Mouse (Mus musculus): ENCODE results near the gene Cbx5. TPM values are rescaled to one million over a fixed set of nuclear protein-coding genes. Genes with fewer than 3 reads are reported as not detected.

The Cbx5 gene
- total RNA-seq, 1 experiment: 226 TPM

- H3K9me3 ChIP-seq (ENCODE audit: control insufficient read depth, insufficient read depth, low read depth, low read length): no peaks in the 10 kb centered on the region
- peak overlapping the region; percentile 32 to 63; a peak in 3 of 4 replicates for H3K4me3 ChIP-seq (ENCODE audit: insufficient read depth in 1 of 2, low read depth in 1 of 2, low read length in 2 of 2, poor library complexity in 1 of 2, severe bottlenecking in 1 of 2)
- in situ Hi-C loops (cut with MboI; ENCODE audit: low sequenced_read_pairs in 2 of 2, unreplicated experiment in 2 of 2): loop anchor here (5.0 to 10.0 kb wide), 3 partner anchors 155 to 185 kb away; partner anchors contain the start of gene Hoxc4 (in 1 of the 2)
- no peak overlapping the region for H3K9ac ChIP-seq (ENCODE audit: insufficient read depth, low read depth, low read length, poor library complexity, severe bottlenecking)
- H3K4me1 ChIP-seq (ENCODE audit: control insufficient read depth in 2 of 2, insufficient read depth in 2 of 2, low read length in 2 of 2, poor library complexity in 1 of 2): peaks cover 3 to 27% of the 10 kb centered on the region in 2 experiments; a peak in 3 of 4 replicates
- DNase-seq (ENCODE audit: low read depth, low spot score): no peak
- no peak overlapping the region for H3K27ac ChIP-seq (ENCODE audit: insufficient read depth, low read depth, low read length, poor library complexity, severe bottlenecking)
- H3K36me3 ChIP-seq (ENCODE audit: control insufficient read depth, insufficient read depth, low read length, poor library complexity, severe bottlenecking): no peaks in the 10 kb centered on the region
- TF ChIP-seq HCFC1 (IDR thresholded peaks at IDR 0.05; ENCODE audit: borderline replicate concordance, insufficient read depth, low read length) (no peak), ZC3H11A (IDR thresholded peaks at IDR 0.05; ENCODE audit: borderline replicate concordance, low read depth, low read length) (no peak), CHD2 (IDR thresholded peaks at IDR 0.05; ENCODE audit: low read depth, low read length) (no peak), MAFK (IDR thresholded peaks at IDR 0.05; ENCODE audit: insufficient read depth, low read depth, low read length) (no peak), ZNF384 (IDR thresholded peaks at IDR 0.05; ENCODE audit: low read depth, low read length) (no peak)
Observed at GRCm38 (mm10) chr15:103170316-103170679, 69.3 kb downstream of the Cbx5 start.

GRCm38 (mm10) chr15:103169612-103170315 lies 69.9 kb downstream of the Cbx5 start:
- Histone ChIP-seq H3K9ac (ENCODE audit: insufficient read depth, low read depth, low read length, poor library complexity, severe bottlenecking) (0 out of 2 replicates have a peak overlapping the region, but pooled peaks have one; percentile 6), H3K4me3 (ENCODE audit: insufficient read depth in 1 of 2, low read depth in 1 of 2, low read length in 2 of 2, poor library complexity in 1 of 2, severe bottlenecking in 1 of 2) (peak overlapping the region; percentile 32 to 63; a peak in 3 of 4 replicates), H3K36me3 (ENCODE audit: control insufficient read depth, insufficient read depth, low read length, poor library complexity, severe bottlenecking) (no peaks in the 10 kb centered on the region), H3K4me1 (ENCODE audit: control insufficient read depth in 2 of 2, insufficient read depth in 2 of 2, low read length in 2 of 2, poor library complexity in 1 of 2) (peaks cover 3 to 27% of the 10 kb centered on the region in 2 experiments; a peak in 3 of 4 replicates), H3K27ac (ENCODE audit: insufficient read depth, low read depth, low read length, poor library complexity, severe bottlenecking) (no peak overlapping the region), H3K9me3 (ENCODE audit: control insufficient read depth, insufficient read depth, low read depth, low read length) (no peaks in the 10 kb centered on the region)
- TF ChIP-seq HCFC1 (IDR thresholded peaks at IDR 0.05; ENCODE audit: borderline replicate concordance, insufficient read depth, low read length): no peak
- no peak for TF ChIP-seq MAFK (IDR thresholded peaks at IDR 0.05; ENCODE audit: insufficient read depth, low read depth, low read length)
- TF ChIP-seq ZC3H11A (IDR thresholded peaks at IDR 0.05; ENCODE audit: borderline replicate concordance, low read depth, low read length): no peak
- TF ChIP-seq ZNF384 (IDR thresholded peaks at IDR 0.05; ENCODE audit: low read depth, low read length): no peak
- no peak for TF ChIP-seq CHD2 (IDR thresholded peaks at IDR 0.05; ENCODE audit: low read depth, low read length)
- no peak for DNase-seq (ENCODE audit: low read depth, low spot score)
- in situ Hi-C loops (cut with MboI; ENCODE audit: low sequenced_read_pairs in 2 of 2, unreplicated experiment in 2 of 2): loop anchor here (5.0 to 10.0 kb wide), 3 partner anchors 155 to 185 kb away; partner anchors contain the start of gene Hoxc4 (in 1 of the 2)

GRCm38 (mm10) chr15:103168801-103169611 lies 70.6 kb downstream of the Cbx5 start:
- Histone ChIP-seq H3K4me3 (ENCODE audit: insufficient read depth in 1 of 2, low read depth in 1 of 2, low read length in 2 of 2, poor library complexity in 1 of 2, severe bottlenecking in 1 of 2) (peak overlapping the region; percentile 1 to 63), H3K4me1 (ENCODE audit: control insufficient read depth in 2 of 2, insufficient read depth in 2 of 2, low read length in 2 of 2, poor library complexity in 1 of 2) (peaks cover 3 to 27% of the 10 kb centered on the region in 2 experiments; a peak in 3 of 4 replicates), H3K9ac (ENCODE audit: insufficient read depth, low read depth, low read length, poor library complexity, severe bottlenecking) (0 out of 2 replicates have a peak overlapping the region, but pooled peaks have one; percentile 6), H3K27ac (ENCODE audit: insufficient read depth, low read depth, low read length, poor library complexity, severe bottlenecking) (no peak overlapping the region), H3K36me3 (ENCODE audit: control insufficient read depth, insufficient read depth, low read length, poor library complexity, severe bottlenecking) (no peaks in the 10 kb centered on the region), H3K9me3 (ENCODE audit: control insufficient read depth, insufficient read depth, low read depth, low read length) (no peaks in the 10 kb centered on the region)
- in situ Hi-C loops (cut with MboI; ENCODE audit: low sequenced_read_pairs in 2 of 2, unreplicated experiment in 2 of 2): no loop called here
- DNase-seq (ENCODE audit: low read depth, low spot score): no peak
- TF ChIP-seq HCFC1 (IDR thresholded peaks at IDR 0.05; ENCODE audit: borderline replicate concordance, insufficient read depth, low read length) (no peak), ZNF384 (IDR thresholded peaks at IDR 0.05; ENCODE audit: low read depth, low read length) (no peak), MAFK (IDR thresholded peaks at IDR 0.05; ENCODE audit: insufficient read depth, low read depth, low read length) (no peak)

- in situ Hi-C loops (cut with MboI; ENCODE audit: low sequenced_read_pairs in 2 of 2, unreplicated experiment in 2 of 2): no loop called here
- Histone ChIP-seq H3K4me1 (ENCODE audit: control insufficient read depth in 2 of 2, insufficient read depth in 2 of 2, low read length in 2 of 2, poor library complexity in 1 of 2) (peaks cover 3 to 30% of the 10 kb centered on the region in 2 experiments; a peak in 3 of 4 replicates), H3K36me3 (ENCODE audit: control insufficient read depth, insufficient read depth, low read length, poor library complexity, severe bottlenecking) (no peaks in the 10 kb centered on the region), H3K4me3 (ENCODE audit: insufficient read depth in 1 of 2, low read depth in 1 of 2, low read length in 2 of 2, poor library complexity in 1 of 2, severe bottlenecking in 1 of 2) (no peak overlapping the region), H3K27ac (ENCODE audit: insufficient read depth, low read depth, low read length, poor library complexity, severe bottlenecking) (no peak overlapping the region), H3K9me3 (ENCODE audit: control insufficient read depth, insufficient read depth, low read depth, low read length) (no peaks in the 10 kb centered on the region), H3K9ac (ENCODE audit: insufficient read depth, low read depth, low read length, poor library complexity, severe bottlenecking) (no peak overlapping the region)
- TF ChIP-seq ZNF384 (IDR thresholded peaks at IDR 0.05; ENCODE audit: low read depth, low read length) (no peak), CHD2 (IDR thresholded peaks at IDR 0.05; ENCODE audit: low read depth, low read length) (no peak), ZC3H11A (IDR thresholded peaks at IDR 0.05; ENCODE audit: borderline replicate concordance, low read depth, low read length) (no peak), MAFK (IDR thresholded peaks at IDR 0.05; ENCODE audit: insufficient read depth, low read depth, low read length) (no peak), HCFC1 (IDR thresholded peaks at IDR 0.05; ENCODE audit: borderline replicate concordance, insufficient read depth, low read length) (no peak)
- DNase-seq (ENCODE audit: low read depth, low spot score): no peak
Observed at GRCm38 (mm10) chr15:103167786-103168185, 71.8 kb downstream of the Cbx5 start.

Data from ES-E14 (cell line).